Mouse (Mus musculus): ENCODE data around the gene Tnfrsf11a.

- no peak for TF ChIP-seq CTCF (IDR thresholded peaks at IDR 0.05; ENCODE audit: insufficient read depth, low read length)
- no peak for TF ChIP-seq POLR2A (IDR thresholded peaks at IDR 0.05; ENCODE audit: borderline replicate concordance, extremely low read depth, low read depth, low read length)
These were observed 38.0 kb upstream of the Tnfrsf11a start for GRCm38 (mm10) chr1:105742481-105742880.
